Mouse (Mus musculus) C2C12 (cell line): ENCODE measurements around the gene Myh7b. TPM values are rescaled to one million over a fixed set of nuclear protein-coding genes. Genes with fewer than 3 reads are reported as not detected.

Source experiments
- H3K27me3 ChIP-seq: one replicate; pipeline ENCODE4 v1.6.1; 2011; ENCODE audit not compliant: control insufficient read depth, insufficient read depth, insufficient read length
- H3K36me3 ChIP-seq: one replicate; pipeline ENCODE4 v1.6.1; 2011; ENCODE audit not compliant: control insufficient read depth, insufficient read depth
- H3K4me3 ChIP-seq: one replicate; pipeline ENCODE4 v1.5.1; 2011; ENCODE audit warnings: mild to moderate bottlenecking, control low read depth; ENCODE audit not compliant: poor library complexity, insufficient read depth, severe bottlenecking
- H3K79me2 ChIP-seq: one replicate; pipeline ENCODE4 v1.6.1; 2011; ENCODE audit not compliant: control insufficient read depth, insufficient read depth
- H3K79me3 ChIP-seq: one replicate; pipeline ENCODE4 v1.6.1; 2011; ENCODE audit warnings: low read depth, control low read depth
- H3ac ChIP-seq: one replicate; pipeline ENCODE3; 2011; ENCODE audit warnings: low read depth; ENCODE audit not compliant: control insufficient read depth, insufficient read length
- CEBPB ChIP-seq: IDR thresholded peaks from one replicate; pipeline ENCODE4 v1.6.1; 2011; ENCODE audit warnings: low read depth, mild to moderate bottlenecking, control low read depth, moderate library complexity
- CTCF ChIP-seq: IDR thresholded peaks from one replicate; pipeline ENCODE4 v1.5.1; 2011; ENCODE audit not compliant: control insufficient read depth, insufficient read depth, insufficient read length
- FOSL1 ChIP-seq: IDR thresholded peaks from one replicate; pipeline ENCODE4 v1.8.0; 2011; ENCODE audit warnings: mild to moderate bottlenecking, low read length; ENCODE audit not compliant: poor library complexity, insufficient read depth, severe bottlenecking
- MAX ChIP-seq: IDR thresholded peaks from one replicate; pipeline ENCODE4 v1.6.1; 2011; ENCODE audit warnings: mild to moderate bottlenecking, control low read depth
- MYOD1 ChIP-seq: IDR thresholded peaks from one replicate; pipeline ENCODE4 v1.6.1; 2011; ENCODE audit warnings: low read depth; ENCODE audit not compliant: control insufficient read depth, insufficient read length
- MYOG ChIP-seq: IDR thresholded peaks from one replicate; pipeline ENCODE4 v1.6.1; 2011; ENCODE audit not compliant: control insufficient read depth, insufficient read length; ENCODE audit errors: extremely low read depth
- USF1 ChIP-seq: IDR thresholded peaks from one replicate; pipeline ENCODE4 v1.6.1; 2011; ENCODE audit warnings: low read depth, mild to moderate bottlenecking, control low read depth, moderate library complexity
- long read RNA-seq, 2 experiments: library from polyadenylated mRNA; unstranded; transcript quantifications; one replicate each; pipeline ENCODE4 v2.0.0; 2019 to 2020
- polyA plus RNA-seq: library from polyadenylated mRNA; unstranded; fragments of >200 nt; fragmentation: generic; extraction: Trizol; gene quantifications from one replicate; pipeline ENCODE4 v1.2.1, GENCODE M21; 2012; ENCODE audit warnings: missing spikeins

Gene Myh7b
- 0.09 TPM for polyA plus RNA-seq
- long read RNA-seq, experiment 1 = 0 reads
- long read RNA-seq, experiment 2, partial matches to known transcripts = 1 of 1 reads
- long read RNA-seq, experiment 2, other reads (novel, unspliced or antisense) = 0 of 1 reads

DNA sequence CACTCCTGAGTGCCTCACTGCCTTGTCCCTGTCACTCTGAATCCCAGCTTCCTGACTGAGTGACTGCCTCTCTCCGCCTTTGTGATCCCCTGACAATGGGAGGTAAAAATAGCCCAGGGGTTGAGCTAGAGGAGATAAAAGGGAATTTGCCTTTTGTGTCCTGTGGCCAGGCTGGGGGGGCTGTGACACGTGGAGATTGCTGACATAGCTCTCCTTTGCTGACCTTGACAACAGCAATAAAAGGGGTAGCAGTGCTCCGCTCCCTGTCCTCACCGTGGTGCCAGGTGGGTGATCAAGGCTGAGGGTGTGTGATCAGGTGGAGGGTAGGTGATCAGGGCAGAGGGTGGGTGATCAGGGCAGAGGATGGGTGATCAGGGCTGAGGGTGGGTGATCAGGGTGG is at the start of gene Myh7b:
TSS of gene Myh7b (plus strand) at position 235 of the 400 bp plus-strand sequence.
- TF ChIP-seq FOSL1 = no peak
- no peak for TF ChIP-seq USF1
- no peak for TF ChIP-seq MYOD1
- no peak for TF ChIP-seq MYOG
- no peak for TF ChIP-seq CEBPB
- TF ChIP-seq MAX = no peak
- no peak for TF ChIP-seq CTCF
- H3K79me3 ChIP-seq = no peaks in the 10 kb centered on the region
- no peak within 1 kb of the TSS for H3ac ChIP-seq
- H3K36me3 ChIP-seq = no peaks in the 10 kb centered on the region
- no peak within 1 kb of the TSS for H3K4me3 ChIP-seq
- peaks cover 41% of the 10 kb centered on the region for H3K27me3 ChIP-seq
- no peaks in the 10 kb centered on the region for H3K79me2 ChIP-seq

DNA sequence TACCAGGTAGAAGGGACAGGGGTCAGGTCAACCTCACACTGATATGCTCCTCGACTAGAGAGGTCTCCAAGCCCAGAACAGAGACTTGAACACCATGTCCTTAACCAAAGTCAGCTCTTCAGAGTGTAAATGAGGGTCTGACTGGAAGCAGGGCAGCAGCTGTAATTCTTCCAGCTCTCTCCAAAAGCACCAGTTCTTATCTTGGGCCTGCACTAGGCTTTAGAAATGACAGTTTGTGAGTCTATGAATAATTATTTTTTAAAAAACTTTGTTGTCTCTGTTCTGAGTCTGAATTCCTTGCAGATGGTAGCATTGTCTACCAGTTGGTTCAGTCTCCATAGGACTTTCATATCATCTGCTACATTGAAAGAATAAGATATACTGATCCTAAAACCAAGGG is 48.8 kb upstream of the Myh7b start:
- H3K36me3 ChIP-seq = peaks cover 25% of the 10 kb centered on the region
- H3K79me3 ChIP-seq = no peaks in the 10 kb centered on the region
- no peak overlapping the region for H3ac ChIP-seq
- no peaks in the 10 kb centered on the region for H3K79me2 ChIP-seq
- H3K4me3 ChIP-seq = no peak overlapping the region
- no peaks in the 10 kb centered on the region for H3K27me3 ChIP-seq
- TF ChIP-seq MYOG (no peak), FOSL1 (no peak), CTCF (no peak), USF1 (no peak), CEBPB (no peak)

DNA sequence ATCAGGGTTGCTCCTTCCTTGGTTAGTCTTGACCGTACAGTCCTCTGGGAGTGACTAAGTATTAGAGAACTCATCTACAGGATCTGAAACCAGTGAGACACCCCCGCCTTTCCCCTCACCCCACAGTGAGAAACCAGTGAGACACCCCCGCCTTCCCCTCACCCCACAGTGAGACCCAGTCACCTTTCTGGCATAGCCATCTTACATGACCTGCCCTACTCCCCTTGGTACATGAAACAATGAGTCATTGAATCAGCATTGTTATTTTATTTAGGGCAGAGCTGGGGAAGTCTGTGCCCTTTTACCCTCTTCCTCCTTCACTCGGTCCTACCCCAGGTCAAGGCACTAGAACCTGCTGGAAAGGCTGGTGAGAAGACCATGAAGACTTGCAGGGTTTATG is 48.1 kb upstream of the Myh7b start:
- no peak overlapping the region for H3K4me3 ChIP-seq
- H3K27me3 ChIP-seq = no peaks in the 10 kb centered on the region
- H3K79me2 ChIP-seq = no peaks in the 10 kb centered on the region
- no peaks in the 10 kb centered on the region for H3K79me3 ChIP-seq
- peaks cover 25% of the 10 kb centered on the region for H3K36me3 ChIP-seq
- no peak overlapping the region for H3ac ChIP-seq
- no peak for TF ChIP-seq MYOD1
- no peak for TF ChIP-seq CEBPB
- TF ChIP-seq USF1 = no peak
- no peak for TF ChIP-seq MYOG
- no peak for TF ChIP-seq FOSL1
- TF ChIP-seq CTCF = no peak
- TF ChIP-seq MAX = no peak

DNA sequence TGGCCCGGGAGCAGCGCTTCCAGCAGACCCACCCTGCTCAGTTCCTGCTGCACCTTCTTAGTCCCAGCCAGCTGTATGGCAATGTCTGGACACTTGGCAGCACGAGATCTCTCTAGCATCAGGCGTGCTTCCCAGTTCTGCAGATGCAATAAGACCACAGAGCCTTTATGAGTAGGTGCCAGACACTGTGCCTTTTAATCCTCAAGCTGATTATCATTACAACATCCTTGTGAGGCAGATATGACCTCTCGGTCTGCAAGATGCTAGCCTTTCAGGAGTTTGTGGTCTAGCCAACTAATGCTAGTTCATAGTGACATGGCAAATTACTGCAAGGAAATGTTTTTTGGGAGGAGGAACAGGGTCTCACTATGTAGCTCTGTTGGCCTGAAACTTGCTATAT is 43.3 kb upstream of the Myh7b start:
- H3K79me2 ChIP-seq = no peaks in the 10 kb centered on the region
- H3ac ChIP-seq = no peak overlapping the region
- peaks cover 38% of the 10 kb centered on the region for H3K36me3 ChIP-seq
- no peak overlapping the region for H3K4me3 ChIP-seq
- no peaks in the 10 kb centered on the region for H3K27me3 ChIP-seq
- no peaks in the 10 kb centered on the region for H3K79me3 ChIP-seq
- TF ChIP-seq MAX (no peak), MYOD1 (no peak), USF1 (no peak), CEBPB (no peak), CTCF (no peak), FOSL1 (no peak), MYOG (no peak)

DNA sequence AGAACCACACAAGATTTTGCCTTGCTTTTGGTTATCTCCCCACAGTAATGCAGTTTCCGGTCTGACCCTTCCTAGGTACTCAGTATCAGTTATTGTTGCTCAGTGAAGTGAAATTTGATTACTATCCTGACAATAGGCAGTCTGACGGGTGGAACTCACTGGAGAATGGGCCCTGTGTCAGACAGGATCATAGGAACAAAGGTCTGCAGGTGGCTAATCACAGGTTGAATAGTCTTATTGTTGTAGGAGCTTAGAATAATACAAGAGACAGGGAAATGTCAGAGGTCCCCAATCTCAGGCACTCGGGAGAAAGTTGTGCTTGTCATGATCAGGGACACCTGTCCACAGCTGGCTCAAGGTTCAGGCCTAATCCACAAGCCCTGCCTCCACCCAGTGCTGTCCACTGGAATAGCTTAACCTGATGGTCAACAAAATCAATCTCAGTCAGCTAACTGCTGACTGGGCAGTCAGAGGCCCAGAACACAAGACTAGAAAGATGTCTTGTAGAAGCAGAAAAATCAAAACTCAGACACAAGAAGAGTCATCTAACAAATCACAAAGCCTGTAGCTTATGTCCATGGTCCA is 41.7 kb upstream of the Myh7b start:
- H3K36me3 ChIP-seq = peaks cover 34% of the 10 kb centered on the region
- H3ac ChIP-seq = no peak overlapping the region
- no peak overlapping the region for H3K4me3 ChIP-seq
- no peaks in the 10 kb centered on the region for H3K79me2 ChIP-seq
- H3K27me3 ChIP-seq = no peaks in the 10 kb centered on the region
- no peaks in the 10 kb centered on the region for H3K79me3 ChIP-seq
- TF ChIP-seq USF1 (no peak), MYOD1 (no peak), CTCF (no peak), CEBPB (no peak), FOSL1 (no peak), MAX (no peak)

DNA sequence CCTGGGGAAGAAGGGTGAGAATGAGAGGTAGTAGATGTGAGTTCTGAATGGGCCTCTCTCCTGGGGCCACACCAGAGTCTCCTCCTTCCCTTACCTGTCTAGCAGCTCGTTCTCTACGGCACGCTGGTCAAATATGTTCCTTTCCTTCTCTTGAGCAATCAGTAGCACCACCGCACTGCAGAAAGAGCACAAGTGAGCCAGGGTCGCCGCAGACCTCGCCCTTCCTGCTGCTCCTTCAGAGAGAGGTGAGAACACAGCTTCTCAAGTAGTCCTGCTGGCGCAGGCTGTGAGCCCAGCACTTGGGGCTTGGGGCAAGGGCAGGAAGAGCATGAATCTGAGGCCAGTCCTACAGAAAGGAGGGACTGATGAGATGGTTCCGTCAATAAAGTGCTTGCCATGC is 38.0 kb upstream of the Myh7b start:
- TF ChIP-seq MYOD1 (no peak), USF1 (no peak), CTCF (no peak), FOSL1 (no peak), MYOG (no peak), CEBPB (no peak), MAX (no peak)
- Histone ChIP-seq H3K79me3 (no peaks in the 10 kb centered on the region), H3K4me3 (no peak overlapping the region), H3K79me2 (no peaks in the 10 kb centered on the region), H3K27me3 (no peaks in the 10 kb centered on the region), H3K36me3 (peaks cover 24% of the 10 kb centered on the region), H3ac (no peak overlapping the region)
